Mouse (Mus musculus): ENCODE results near the gene Unc93b1.

Gene Unc93b1

GRCm38 (mm10) chr19:3935032-3935895 is at the start of gene Unc93b1:
Gene Unc93b1 (plus strand): TSS chr19:3935186.
- CTCF ChIA-PET: interaction anchor here (0.5 to 0.9 kb wide), 3 partner anchors 9 to 298 kb away, joined by 3 to 4 read pairs (median 3); no protein-coding TSS in a partner anchor

- CTCF ChIA-PET: interaction anchor here (2.2 kb wide), 1 partner anchor 91 kb away, joined by 11 read pairs; no protein-coding TSS in a partner anchor
Measured at GRCm38 (mm10) chr19:3889096-3889495, 45.9 kb upstream of the Unc93b1 start.

- CTCF ChIA-PET: interaction anchor here (0.6 to 2.2 kb wide), 3 partner anchors 88 to 366 kb away, joined by 3 to 11 read pairs (median 8); no protein-coding TSS in a partner anchor
Measured at GRCm38 (mm10) chr19:3890181-3890580, 44.8 kb upstream of the Unc93b1 start.

GRCm38 (mm10) chr19:3893545-3894116 is 41.4 kb upstream of the Unc93b1 start:
- CTCF ChIA-PET: interaction anchor here (0.8 kb wide), 1 partner anchor 56 kb away, joined by 3 read pairs; no protein-coding TSS in a partner anchor

GRCm38 (mm10) chr19:3894294-3894693 is 40.7 kb upstream of the Unc93b1 start:
- CTCF ChIA-PET: interaction anchor here (0.8 kb wide), 1 partner anchor 55 kb away, joined by 3 read pairs; no protein-coding TSS in a partner anchor

- CTCF ChIA-PET: no interaction called here
Measured at GRCm38 (mm10) chr19:3895171-3895631, 39.8 kb upstream of the Unc93b1 start.

- CTCF ChIA-PET: no interaction called here
Measured at GRCm38 (mm10) chr19:3896208-3896607, 38.8 kb upstream of the Unc93b1 start.

- CTCF ChIA-PET: no interaction called here
Measured at GRCm38 (mm10) chr19:3897557-3897956, 37.4 kb upstream of the Unc93b1 start.

- CTCF ChIA-PET: no interaction called here
Measured at GRCm38 (mm10) chr19:3898952-3899351, 36.0 kb upstream of the Unc93b1 start.

GRCm38 (mm10) chr19:3899618-3900017 is 35.4 kb upstream of the Unc93b1 start:
- CTCF ChIA-PET: no interaction called here

- CTCF ChIA-PET: interaction anchor here (0.5 kb wide), 1 partner anchor 139 kb away, joined by 3 read pairs; no protein-coding TSS in a partner anchor
Measured at GRCm38 (mm10) chr19:3902966-3903365, 32.0 kb upstream of the Unc93b1 start.

GRCm38 (mm10) chr19:3903648-3904362 is 31.2 kb upstream of the Unc93b1 start:
- CTCF ChIA-PET: interaction anchor here (0.6 to 1.1 kb wide), 2 partner anchors 23 to 77 kb away, joined by 3 to 4 read pairs; no protein-coding TSS in a partner anchor

- CTCF ChIA-PET: interaction anchor here (0.6 to 1.1 kb wide), 4 partner anchors 22 to 91 kb away, joined by 3 to 7 read pairs (median 4); no protein-coding TSS in a partner anchor
Measured at GRCm38 (mm10) chr19:3904363-3904675, 30.7 kb upstream of the Unc93b1 start.

- CTCF ChIA-PET: interaction anchor here (0.6 kb wide), 1 partner anchor 47 kb away, joined by 4 read pairs; no protein-coding TSS in a partner anchor
Measured at GRCm38 (mm10) chr19:3905261-3905969, 29.6 kb upstream of the Unc93b1 start.

- CTCF ChIA-PET: no interaction called here
Measured at GRCm38 (mm10) chr19:3906326-3906725, 28.7 kb upstream of the Unc93b1 start.

- CTCF ChIA-PET: no interaction called here
Measured at GRCm38 (mm10) chr19:3906795-3907786, 27.9 kb upstream of the Unc93b1 start, which contains the start of gene Tcirg1. Gene Tcirg1 (minus strand): TSS chr19:3907133.

- CTCF ChIA-PET: no interaction called here
Measured at GRCm38 (mm10) chr19:3907876-3908660, 26.9 kb upstream of the Unc93b1 start.

GRCm38 (mm10) chr19:3910206-3910605 is 24.8 kb upstream of the Unc93b1 start:
- CTCF ChIA-PET: no interaction called here
